Mouse (Mus musculus) hindbrain, embryonic 16.5 days (tissue): ENCODE results near the gene Nefh. TPM values are rescaled to one million over a fixed set of nuclear protein-coding genes. Genes with fewer than 3 reads are reported as not detected.
A peak's percentile ranks its signal among the peaks of the same experiment; 100 is the strongest.

Experiments
- ATAC-seq: fragments of 200-750 bp; cut with Nextera tagmentation; 2 replicates; pipeline ENCODE4 v1.8.0; 2017; ENCODE audit warnings: moderate TSS enrichment, moderate library complexity
- H3K27ac ChIP-seq: fragments of 300-500 bp; sonication (generic); 2 replicates; pipeline ENCODE4 v1.5.1; 2014; ENCODE audit warnings: low read depth, mild to moderate bottlenecking, control low read depth, low read length, moderate library complexity
- H3K27me3 ChIP-seq: fragments of 300-500 bp; sonication (generic); replicated peaks from 2 replicates; pipeline ENCODE4 v1.6.1; 2014; ENCODE audit warnings: low read length; ENCODE audit not compliant: control insufficient read depth, insufficient read depth
- H3K36me3 ChIP-seq: fragments of 300-500 bp; sonication (generic); 2 replicates; pipeline ENCODE4 v1.6.1; 2014; ENCODE audit warnings: mild to moderate bottlenecking, low read length, moderate library complexity, mixed read lengths; ENCODE audit not compliant: control insufficient read depth, insufficient read depth
- H3K4me1 ChIP-seq: fragments of 300-500 bp; sonication (generic); 2 replicates; pipeline ENCODE4 v1.6.1; 2014; ENCODE audit warnings: low read depth, low read length; ENCODE audit not compliant: control insufficient read depth, insufficient read depth
- H3K4me2 ChIP-seq: fragments of 300-500 bp; sonication (generic); 2 replicates; pipeline ENCODE4 v1.6.1; 2014; ENCODE audit warnings: mild to moderate bottlenecking, low read length, control low read depth, moderate library complexity
- H3K4me3 ChIP-seq: fragments of 300-500 bp; sonication (generic); 2 replicates; pipeline ENCODE4 v1.5.1; 2014; ENCODE audit warnings: mild to moderate bottlenecking, low read length, control low read depth, moderate library complexity
- H3K9ac ChIP-seq: fragments of 300-500 bp; sonication (generic); 2 replicates; pipeline ENCODE4 v1.6.1; 2014; ENCODE audit warnings: low read depth, mild to moderate bottlenecking, control low read depth, low read length, moderate library complexity
- H3K9me3 ChIP-seq: fragments of 300-500 bp; sonication (generic); 2 replicates; pipeline ENCODE4 v1.6.1; 2014; ENCODE audit warnings: mild to moderate bottlenecking, low read length, moderate library complexity; ENCODE audit not compliant: control insufficient read depth
- WGBS: fragments of 180-500 bp; shearing (Covaris S2); extraction: QIAGEN DNeasy Blood & Tissue Kit; methylation state at CpG from one replicate; pipeline ENCODE4 v1.1.7; 2014; 5-methylcytosine and 5-hydroxymethylcytosine counted together
- polyA plus RNA-seq: library from polyadenylated mRNA; unstranded; fragments of >200 nt; fragmentation: Nextera tagmentation; extraction: Ambion mirVana; gene quantifications from 2 replicates; pipeline ENCODE4 v1.2.1, GENCODE M21; 2015

Gene Nefh
- 11.9 and 14.3 TPM in 2 replicates for polyA plus RNA-seq

DNA sequence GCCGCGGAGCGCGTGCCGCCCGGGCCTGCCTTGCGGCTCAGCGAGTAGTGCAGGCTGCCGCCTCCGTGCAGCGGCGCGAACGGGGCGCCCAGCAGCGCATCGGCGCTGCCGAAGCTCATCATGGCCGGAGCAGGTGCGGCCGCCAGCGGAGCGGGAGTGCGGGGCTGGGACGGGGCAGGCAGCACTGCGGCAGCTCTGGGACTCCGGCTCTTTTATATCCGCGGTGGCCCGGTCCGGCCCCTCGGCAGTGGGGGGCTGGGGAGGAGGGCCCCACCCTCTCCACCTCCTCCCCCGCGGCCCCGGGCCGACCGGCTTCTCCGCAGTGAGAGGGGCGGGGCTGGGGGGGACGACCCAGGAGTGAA lies at the start of gene Nefh:
Gene Nefh (minus strand): TSS at position 252 of the 362 bp plus-strand sequence.
- peaks cover 30% of the 10 kb centered on the region for H3K4me1 ChIP-seq
- peak within 1 kb of the TSS; percentile 76 for H3K4me3 ChIP-seq
- peaks cover 34% of the 10 kb centered on the region for H3K27me3 ChIP-seq
- no peaks in the 10 kb centered on the region for H3K9me3 ChIP-seq
- peak within 1 kb of the TSS; percentile 89 for H3K27ac ChIP-seq
- H3K4me2 ChIP-seq: peak within 1 kb of the TSS; percentile 67
- peak; percentile 22 for ATAC-seq
- H3K36me3 ChIP-seq: 0 out of 2 replicates have a peak, but pooled peaks cover 2% of the 10 kb centered on the region
- 0% methylated on average over 34 of the region's 41 CpGs for WGBS
- peak within 1 kb of the TSS; percentile 84 for H3K9ac ChIP-seq

DNA sequence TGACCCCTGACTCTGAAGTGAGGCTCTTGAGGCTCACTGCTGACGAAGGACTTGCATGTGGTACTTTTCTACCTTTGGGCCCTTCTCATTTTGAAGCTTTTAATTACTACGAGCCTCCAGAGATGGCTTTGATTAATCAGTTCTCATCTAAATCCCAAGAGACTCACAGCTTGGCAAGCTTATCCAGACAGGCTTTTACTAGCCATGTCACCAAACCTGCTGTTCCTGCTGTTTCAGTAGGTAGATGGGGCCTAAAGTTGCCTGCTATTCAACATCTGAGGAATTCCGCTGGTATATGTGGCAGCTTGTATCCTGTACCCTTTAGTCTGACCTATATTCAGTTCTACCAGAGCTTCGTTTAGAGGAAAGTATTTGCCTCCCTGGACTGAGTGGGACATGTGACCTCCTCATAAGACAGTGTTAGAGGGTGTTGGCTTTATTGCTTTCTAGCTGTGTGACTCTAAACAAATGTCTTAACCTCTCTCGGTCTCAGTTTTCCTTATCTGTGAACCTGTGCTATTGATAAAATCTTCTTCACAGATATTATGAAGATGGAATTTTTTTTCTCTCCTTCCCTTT lies 48.8 kb upstream of the Nefh start:
- no peak overlapping the region for H3K4me3 ChIP-seq
- H3K27me3 ChIP-seq: no peaks in the 10 kb centered on the region
- H3K4me2 ChIP-seq: no peak overlapping the region
- 85% methylated on average over 5 of the region's 5 CpGs for WGBS
- no peaks in the 10 kb centered on the region for H3K4me1 ChIP-seq
- ATAC-seq: no peak
- H3K9me3 ChIP-seq: no peaks in the 10 kb centered on the region
- H3K9ac ChIP-seq: no peak overlapping the region
- no peaks in the 10 kb centered on the region for H3K36me3 ChIP-seq
- H3K27ac ChIP-seq: no peak overlapping the region

DNA sequence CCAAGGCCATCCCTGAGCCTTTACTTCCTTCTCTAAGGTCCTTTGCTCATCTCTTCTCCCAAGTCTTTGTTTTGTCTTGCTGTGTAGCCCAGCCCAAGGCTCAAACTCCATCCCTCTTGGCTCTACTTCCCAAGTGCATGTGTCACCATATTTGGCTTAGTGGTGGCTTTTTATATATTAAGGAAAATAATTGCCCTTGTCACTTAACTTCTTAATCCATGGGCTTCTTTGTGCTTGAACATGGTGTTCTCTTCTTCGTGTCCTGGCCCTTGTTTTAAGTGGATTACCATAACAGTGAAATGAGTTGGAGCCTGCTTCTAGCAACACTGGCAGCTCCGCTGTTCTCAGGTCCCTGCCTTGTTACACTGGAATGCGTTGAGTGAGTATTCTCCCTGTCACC lies 47.8 kb upstream of the Nefh start:
- no peaks in the 10 kb centered on the region for H3K27me3 ChIP-seq
- no peak overlapping the region for H3K27ac ChIP-seq
- H3K36me3 ChIP-seq: no peaks in the 10 kb centered on the region
- WGBS: 95% methylated on average over 3 of the region's 3 CpGs
- H3K9me3 ChIP-seq: no peaks in the 10 kb centered on the region
- no peak for ATAC-seq
- no peak overlapping the region for H3K9ac ChIP-seq
- no peaks in the 10 kb centered on the region for H3K4me1 ChIP-seq
- no peak overlapping the region for H3K4me2 ChIP-seq
- no peak overlapping the region for H3K4me3 ChIP-seq

DNA sequence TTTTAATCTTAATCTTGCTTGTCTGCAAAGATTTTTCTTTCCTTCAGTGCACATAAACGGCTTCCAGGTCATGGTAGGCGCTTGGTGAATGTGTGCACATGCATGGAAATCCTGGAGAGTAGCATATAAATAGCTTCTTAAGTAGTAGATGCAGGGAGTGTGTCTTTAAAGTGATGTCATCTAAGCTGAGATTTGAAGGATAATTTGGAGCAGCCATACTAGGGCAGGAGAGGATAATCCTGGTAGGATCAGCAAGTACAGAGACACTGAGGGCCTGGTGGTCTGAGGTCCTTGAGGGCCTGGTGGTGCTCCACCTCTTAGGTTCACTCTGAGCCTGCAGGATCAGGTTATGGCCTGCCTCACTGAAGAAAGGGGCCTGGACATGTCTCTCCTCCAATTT lies 44.6 kb upstream of the Nefh start:
- H3K27me3 ChIP-seq: no peaks in the 10 kb centered on the region
- H3K4me3 ChIP-seq: no peak overlapping the region
- H3K4me2 ChIP-seq: no peak overlapping the region
- no peaks in the 10 kb centered on the region for H3K9me3 ChIP-seq
- H3K27ac ChIP-seq: no peak overlapping the region
- 90% methylated on average over 2 of the region's 2 CpGs for WGBS
- H3K4me1 ChIP-seq: peaks cover 5% of the 10 kb centered on the region
- no peak overlapping the region for H3K9ac ChIP-seq
- H3K36me3 ChIP-seq: no peaks in the 10 kb centered on the region; the same call in 1 of the 2 replicates
- ATAC-seq: no peak

DNA sequence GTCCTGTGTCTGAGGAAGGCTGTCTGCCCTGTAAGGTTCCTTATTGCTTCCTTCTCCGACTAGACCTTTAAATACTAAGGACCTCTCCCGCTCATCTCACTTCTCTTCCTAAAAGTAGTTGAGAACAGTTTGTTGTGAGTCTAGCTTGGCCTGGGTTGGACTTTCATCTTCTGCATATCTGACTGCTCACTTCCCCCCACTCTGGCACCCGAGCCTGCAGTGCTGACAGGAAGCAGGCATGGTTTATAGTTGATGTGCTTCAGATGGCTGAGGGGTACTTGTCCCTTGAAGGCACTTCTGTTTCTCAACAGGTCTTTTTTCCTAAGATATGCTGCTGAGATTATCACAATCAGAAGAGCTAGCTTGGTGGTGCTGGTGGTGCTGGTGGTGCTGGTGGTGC lies 41.3 kb upstream of the Nefh start:
- H3K9me3 ChIP-seq: no peaks in the 10 kb centered on the region
- H3K27ac ChIP-seq: no peak overlapping the region
- no peaks in the 10 kb centered on the region; the same call in 1 of the 2 replicates for H3K36me3 ChIP-seq
- H3K9ac ChIP-seq: no peak overlapping the region
- no peaks in the 10 kb centered on the region for H3K27me3 ChIP-seq
- H3K4me3 ChIP-seq: no peak overlapping the region
- WGBS: 75% methylated on average over 3 of the region's 3 CpGs
- ATAC-seq: no peak
- H3K4me2 ChIP-seq: no peak overlapping the region
- H3K4me1 ChIP-seq: peaks cover 8% of the 10 kb centered on the region

DNA sequence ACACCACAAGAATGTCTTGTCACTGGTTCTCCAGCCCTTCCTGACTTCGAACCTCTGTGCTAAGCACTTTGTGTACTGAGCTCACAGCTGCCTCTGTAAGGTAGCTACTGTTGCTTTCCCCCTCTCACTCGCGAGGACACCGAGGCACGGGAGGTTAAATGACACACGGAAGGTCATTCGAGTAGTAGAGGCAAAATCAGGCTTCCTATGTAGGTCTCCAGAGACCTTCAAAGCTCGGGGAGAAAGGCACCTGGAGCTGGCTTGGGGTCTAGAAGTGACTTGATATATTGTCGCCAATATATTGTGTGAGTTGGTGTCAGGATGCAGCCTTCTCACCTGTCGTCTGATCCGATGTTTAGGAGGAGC lies 39.6 kb upstream of the Nefh start:
- H3K9me3 ChIP-seq: no peaks in the 10 kb centered on the region
- peak overlapping the region; percentile 67 for H3K4me2 ChIP-seq
- H3K27ac ChIP-seq: peak overlapping the region; percentile 45; the same call in 1 of the 2 replicates
- H3K9ac ChIP-seq: peak overlapping the region; percentile 74
- H3K4me1 ChIP-seq: peaks cover 10% of the 10 kb centered on the region
- 62% methylated on average over 11 of the region's 11 CpGs for WGBS
- H3K36me3 ChIP-seq: no peaks in the 10 kb centered on the region; the same call in 1 of the 2 replicates
- no peaks in the 10 kb centered on the region for H3K27me3 ChIP-seq
- H3K4me3 ChIP-seq: peak overlapping the region; percentile 50
- ATAC-seq: no peak

DNA sequence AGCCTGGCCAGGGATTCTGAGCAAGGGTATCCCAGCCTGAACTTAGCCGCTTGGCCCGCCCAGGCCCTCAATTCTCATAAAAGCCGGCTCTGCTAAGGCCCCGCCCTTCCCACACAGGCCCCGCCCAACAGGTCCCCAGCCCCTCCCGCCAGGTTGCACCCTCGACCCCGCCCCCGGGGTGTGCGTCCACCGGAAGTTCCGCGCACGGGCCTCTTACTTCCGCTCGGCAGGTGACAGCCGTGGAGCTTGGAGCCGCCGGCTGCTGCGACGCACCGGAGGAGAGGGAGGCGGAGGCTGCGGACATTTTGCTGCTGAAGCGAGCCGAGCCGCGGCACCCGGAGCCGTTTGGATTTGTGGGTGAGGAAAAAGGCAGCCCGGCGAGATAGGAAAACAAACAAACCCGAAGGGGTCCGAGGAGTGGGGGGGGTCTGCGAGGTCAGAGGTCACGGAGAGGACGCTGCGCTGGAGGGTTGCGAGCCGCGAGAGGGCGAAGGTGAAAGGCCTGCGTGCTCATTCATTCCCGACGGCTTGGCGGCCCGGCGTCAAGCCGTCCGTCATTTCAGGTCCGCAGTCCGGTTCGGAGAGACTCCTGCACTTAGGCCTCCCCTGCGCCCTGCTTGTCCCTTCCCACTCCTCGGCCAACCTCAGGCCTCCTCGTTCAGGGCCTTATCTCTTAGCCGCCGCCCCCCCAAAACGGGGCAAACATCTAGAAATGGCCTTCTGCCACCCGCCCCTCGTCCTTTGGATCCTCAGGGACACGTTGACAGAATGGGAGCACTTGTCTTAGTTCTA lies 39.0 kb upstream of the Nefh start, which contains the start of gene Ap1b1:
Gene Ap1b1 (plus strand): TSS at position 130 of the 792 bp plus-strand sequence.
- peak within 1 kb of the TSS; percentile 74 for H3K9ac ChIP-seq
- ATAC-seq: peak; percentile 91
- H3K36me3 ChIP-seq: no peaks in the 10 kb centered on the region; the same call in 1 of the 2 replicates
- WGBS: under 1% methylated on average over 61 of the region's 62 CpGs
- H3K27ac ChIP-seq: peak within 1 kb of the TSS; percentile 45
- no peaks in the 10 kb centered on the region for H3K9me3 ChIP-seq
- peak within 1 kb of the TSS; percentile 50 for H3K4me3 ChIP-seq
- H3K4me1 ChIP-seq: peaks cover 10% of the 10 kb centered on the region
- H3K27me3 ChIP-seq: no peaks in the 10 kb centered on the region
- H3K4me2 ChIP-seq: peak within 1 kb of the TSS; percentile 67

DNA sequence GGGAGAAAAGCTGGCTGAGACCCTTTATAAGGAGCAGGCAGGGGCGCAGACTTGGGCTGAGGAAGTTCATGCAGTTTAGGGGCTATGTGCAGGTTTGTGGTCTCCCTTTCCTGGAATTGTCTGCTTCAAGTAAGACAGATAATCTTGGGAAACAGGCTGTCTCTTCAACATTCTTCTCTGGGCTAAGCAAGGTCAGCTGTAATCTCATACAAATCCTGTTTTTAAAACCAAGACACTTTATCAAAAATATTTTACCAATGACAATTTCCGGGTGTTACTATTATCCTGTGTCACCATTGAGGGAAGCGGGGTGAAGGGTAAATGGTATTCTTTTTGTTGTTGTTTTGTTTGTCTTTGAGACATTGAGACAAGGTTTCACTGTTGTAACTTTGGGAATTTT lies 36.9 kb upstream of the Nefh start:
- Histone ChIP-seq H3K4me3 (no peak overlapping the region), H3K36me3 (no peaks in the 10 kb centered on the region; the same call in 1 of the 2 replicates), H3K4me1 (peaks cover 10% of the 10 kb centered on the region), H3K9ac (no peak overlapping the region), H3K27me3 (no peaks in the 10 kb centered on the region), H3K4me2 (no peak overlapping the region), H3K27ac (no peak overlapping the region), H3K9me3 (no peaks in the 10 kb centered on the region)
- no peak for ATAC-seq
- WGBS: 86% methylated on average over 3 of the region's 3 CpGs

DNA sequence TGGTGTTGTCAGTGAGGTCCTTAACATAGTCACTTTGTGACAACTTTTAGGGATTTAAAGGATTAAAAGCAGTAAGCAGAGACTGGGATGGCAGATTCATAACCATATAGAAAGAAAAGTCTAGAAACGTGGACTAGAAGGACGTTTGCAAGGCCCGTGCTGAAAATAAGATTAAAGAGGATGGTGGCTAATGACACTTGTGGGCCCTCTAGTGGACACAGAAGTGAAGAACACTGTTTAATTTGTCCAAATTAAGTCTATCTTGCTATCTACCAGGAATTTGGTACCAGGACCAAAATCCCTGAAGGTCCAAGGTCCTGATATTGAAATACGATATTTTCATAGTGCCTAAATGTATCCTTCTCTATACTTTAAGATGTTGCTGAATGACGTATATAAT lies 36.4 kb upstream of the Nefh start:
- 5% methylated on average over 5 of the region's 5 CpGs for WGBS
- H3K27ac ChIP-seq: no peak overlapping the region
- no peak for ATAC-seq
- no peaks in the 10 kb centered on the region for H3K27me3 ChIP-seq
- peak overlapping the region; percentile 25; the same call in 1 of the 2 replicates for H3K9ac ChIP-seq
- H3K9me3 ChIP-seq: no peaks in the 10 kb centered on the region
- peak overlapping the region; percentile 35 for H3K4me2 ChIP-seq
- no peaks in the 10 kb centered on the region for H3K36me3 ChIP-seq
- H3K4me3 ChIP-seq: no peak overlapping the region
- peaks cover 10% of the 10 kb centered on the region for H3K4me1 ChIP-seq
